Mouse (Mus musculus) megakaryocyte-erythroid progenitor cell, adult 5-6 weeks (primary cell): ENCODE data around the gene Rab1b. TPM values are rescaled to one million over a fixed set of nuclear protein-coding genes. Genes with fewer than 3 reads are reported as not detected.
"Not testable (repeated sequence)": the region's sequence is repeated elsewhere in the genome, so short reads cannot be mapped to it uniquely, and the experiment has no call there.

Experiments
- ATAC-seq: replicated peaks from 2 replicates; pipeline ENCODE4 v1.8.0; 2016; ENCODE audit warnings: mild to moderate bottlenecking, inconsistent platforms; ENCODE audit not compliant: severe bottlenecking, poor library complexity, low FRiP score, low TSS enrichment
- total RNA-seq, 2 experiments: library from RNA; stranded (forward) in 1 of 2; stranded (reverse) in 1 of 2; fragments of 200-1000, 215-1000 nt in 1 of 2; fragments of >200 nt in 1 of 2; fragmentation: Nextera tagmentation in 1 of 2; gene quantifications; 2 replicates each; pipeline ENCODE4 v1.2.3; 2014 to 2017

Rab1b gene
- total RNA-seq, 2 experiments from 2014 or later: 47.0 to 83.3 TPM

DNA sequence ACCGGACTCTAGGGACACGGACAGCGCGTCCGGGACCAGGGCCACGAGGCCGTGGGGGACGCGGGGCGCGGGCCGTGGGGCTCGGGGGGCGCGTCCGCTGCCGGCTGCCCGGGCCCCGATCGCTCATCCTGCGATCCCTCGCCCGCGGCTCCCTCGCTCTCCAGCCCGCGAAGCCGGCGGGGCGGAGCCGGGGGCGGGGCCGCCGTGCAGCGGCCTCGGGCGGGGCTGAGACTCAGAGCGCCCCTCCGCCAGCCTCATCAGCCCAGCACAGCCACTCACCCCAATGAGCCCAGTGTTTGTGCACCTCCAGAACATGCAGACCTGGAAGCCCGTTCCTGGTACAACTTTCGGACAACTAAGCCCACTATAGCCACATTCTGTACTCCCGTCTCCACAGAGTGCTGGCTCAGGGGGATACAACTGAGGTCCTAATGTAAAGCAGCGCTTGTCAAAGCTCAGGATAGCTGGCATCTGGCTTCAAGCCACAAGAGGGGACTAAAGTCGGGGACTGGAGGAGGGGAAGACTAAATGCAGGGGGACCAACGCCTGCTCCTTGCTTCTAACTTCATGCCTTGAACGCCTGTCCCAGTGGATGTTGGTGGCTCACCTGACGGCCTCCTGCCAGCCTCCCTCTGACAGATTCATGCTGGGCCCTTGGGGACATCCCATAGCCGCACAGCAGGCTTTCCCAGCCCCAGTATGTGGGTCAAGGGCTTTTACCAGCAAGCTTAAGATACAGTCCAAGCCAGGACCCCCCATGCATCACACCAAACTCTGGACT, 8.3 kb downstream of the Rab1b start, which contains the start of gene Cnih2:
Cnih2 (minus strand) TSS at position 159 of the 781 bp plus-strand sequence.
- peak; percentile 32; the same call in 1 of the 2 replicates for ATAC-seq

DNA sequence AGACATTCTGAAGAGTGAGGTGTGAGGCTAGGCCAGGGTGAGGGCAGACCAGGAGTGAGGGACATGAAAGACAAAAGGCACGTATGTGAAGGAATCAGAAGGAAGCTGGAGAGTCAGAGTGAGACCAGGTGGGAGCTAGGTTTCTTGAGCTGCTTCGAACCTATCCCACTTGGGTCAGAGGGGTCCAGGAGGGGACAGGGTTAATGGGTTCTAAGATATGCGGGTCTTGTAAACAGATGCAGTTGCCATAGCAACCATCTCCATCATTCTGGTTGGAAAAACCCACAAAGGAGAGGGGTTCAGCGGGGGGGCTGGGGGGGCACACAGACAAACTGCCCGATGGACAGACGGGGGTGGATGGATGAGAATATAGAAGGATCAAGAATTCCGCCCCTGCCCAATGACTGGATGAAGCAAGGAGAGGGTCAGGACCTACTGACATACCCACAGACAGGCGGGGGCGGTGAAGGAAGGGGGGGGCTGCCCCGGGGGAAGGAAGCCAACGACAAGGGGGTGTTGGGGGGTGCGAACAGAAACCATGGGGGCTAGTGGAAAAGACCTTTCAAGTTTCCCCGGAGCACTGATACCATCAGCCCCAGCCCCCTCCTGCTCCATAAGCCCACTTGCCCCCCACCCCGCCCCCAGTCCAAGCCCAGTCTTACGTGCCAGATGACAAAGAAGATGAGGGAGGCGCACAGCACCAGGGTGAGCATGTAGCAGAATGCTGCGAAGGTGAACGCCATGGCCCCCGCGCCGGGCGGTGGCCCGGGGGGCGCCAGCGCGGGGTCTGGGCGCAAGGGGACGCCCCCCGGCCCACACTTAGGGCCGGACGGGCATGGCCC, 9.1 kb downstream of the Rab1b start:
- ATAC-seq: no peak

GRCm38 (mm10) chr19:5095887-5096474, 10.9 kb downstream of the Rab1b start:
- ATAC-seq: no peak

- no peak for ATAC-seq
Measured at GRCm38 (mm10) chr19:5094746-5095417, 12.0 kb downstream of the Rab1b start.

- ATAC-seq: peak; percentile 78
Measured at GRCm38 (mm10) chr19:5094243-5094632, 12.6 kb downstream of the Rab1b start.

DNA sequence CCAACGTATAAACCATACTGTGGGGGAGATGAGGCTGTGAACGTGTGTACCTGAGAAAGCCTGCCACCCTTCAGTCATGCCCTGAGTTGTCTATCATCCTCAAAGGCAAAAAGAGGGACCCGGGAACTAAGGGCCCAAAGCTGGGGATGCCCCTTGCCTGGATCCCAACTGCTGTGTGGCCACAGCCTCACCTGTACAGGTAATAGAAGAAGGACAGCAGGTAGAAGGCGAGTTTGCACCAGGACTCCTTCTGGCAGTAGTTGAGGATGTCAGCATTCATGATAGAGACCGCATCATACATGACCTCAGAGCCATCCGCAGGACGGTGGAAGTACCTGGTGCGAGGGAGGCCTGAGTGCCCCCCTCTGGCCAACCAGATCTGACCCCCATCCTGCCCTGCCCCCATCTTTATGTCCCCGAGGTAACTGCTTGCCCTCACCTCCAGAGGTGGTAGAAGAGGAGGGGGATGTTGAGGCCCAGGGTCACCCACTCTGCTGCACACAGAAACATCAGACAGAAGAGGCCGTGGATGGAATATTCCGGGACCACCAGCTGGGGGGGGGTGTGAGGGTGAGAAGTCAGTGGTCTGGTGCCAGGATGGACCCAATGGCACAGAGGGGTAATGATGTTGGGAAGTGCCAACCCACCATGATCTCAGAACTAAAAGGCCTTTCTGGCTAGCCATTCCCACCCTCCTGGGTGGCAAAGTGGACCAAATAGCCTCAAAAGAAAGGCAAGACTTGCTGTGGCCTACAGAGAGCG, 13.2 kb downstream of the Rab1b start:
- ATAC-seq: no peak

- ATAC-seq: no peak
Measured at GRCm38 (mm10) chr19:5092083-5092482, 14.8 kb downstream of the Rab1b start.

- no peak for ATAC-seq
Measured at GRCm38 (mm10) chr19:5089324-5089723, 17.5 kb downstream of the Rab1b start.

GRCm38 (mm10) chr19:5087884-5088728, 18.8 kb downstream of the Rab1b start, which contains the start of gene Yif1a:
TSS of gene Yif1a (plus strand) at chr19:5088538.
- ATAC-seq: peak; percentile 87

DNA sequence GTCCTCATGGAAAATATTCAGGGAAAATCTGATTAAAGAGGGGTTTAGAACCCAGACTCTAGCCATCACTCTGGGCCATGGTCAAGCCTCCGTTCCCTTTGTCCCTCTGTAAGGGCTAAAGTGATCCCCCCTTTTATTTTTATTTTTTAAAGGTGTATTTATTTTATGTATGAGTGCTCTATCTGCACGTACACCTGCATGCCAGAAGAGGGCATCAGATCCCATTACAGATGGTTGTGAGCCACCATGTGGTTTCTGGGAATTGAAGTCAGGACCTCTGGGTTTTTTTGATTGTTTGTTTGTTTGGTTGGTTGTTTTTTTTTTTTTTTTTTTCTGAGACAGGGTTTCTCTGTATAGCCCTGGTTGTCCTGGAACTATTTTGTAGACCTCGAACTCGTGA, 20.3 kb downstream of the Rab1b start:
- ATAC-seq: not testable (repeated sequence)

- no peak for ATAC-seq
Measured at GRCm38 (mm10) chr19:5085145-5085863, 21.6 kb downstream of the Rab1b start, which contains the start of gene Tmem151a. TSS of gene Tmem151a (minus strand) at chr19:5085531.

DNA sequence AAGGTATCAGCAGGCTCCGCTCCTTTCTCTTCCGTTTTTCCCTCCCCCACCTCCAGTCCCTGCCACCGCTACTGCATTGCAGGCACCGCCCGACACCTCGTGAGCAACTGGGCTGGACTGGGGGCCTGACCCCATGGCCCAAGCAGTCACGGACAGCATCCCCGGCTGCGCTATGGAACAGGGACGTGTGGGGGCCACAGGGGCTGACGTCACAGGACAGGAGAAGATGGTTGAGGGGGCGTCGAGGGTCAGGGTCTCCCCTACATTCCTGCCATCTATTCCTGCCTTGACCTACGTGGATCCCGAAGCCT, 22.1 kb downstream of the Rab1b start:
- ATAC-seq: no peak

DNA sequence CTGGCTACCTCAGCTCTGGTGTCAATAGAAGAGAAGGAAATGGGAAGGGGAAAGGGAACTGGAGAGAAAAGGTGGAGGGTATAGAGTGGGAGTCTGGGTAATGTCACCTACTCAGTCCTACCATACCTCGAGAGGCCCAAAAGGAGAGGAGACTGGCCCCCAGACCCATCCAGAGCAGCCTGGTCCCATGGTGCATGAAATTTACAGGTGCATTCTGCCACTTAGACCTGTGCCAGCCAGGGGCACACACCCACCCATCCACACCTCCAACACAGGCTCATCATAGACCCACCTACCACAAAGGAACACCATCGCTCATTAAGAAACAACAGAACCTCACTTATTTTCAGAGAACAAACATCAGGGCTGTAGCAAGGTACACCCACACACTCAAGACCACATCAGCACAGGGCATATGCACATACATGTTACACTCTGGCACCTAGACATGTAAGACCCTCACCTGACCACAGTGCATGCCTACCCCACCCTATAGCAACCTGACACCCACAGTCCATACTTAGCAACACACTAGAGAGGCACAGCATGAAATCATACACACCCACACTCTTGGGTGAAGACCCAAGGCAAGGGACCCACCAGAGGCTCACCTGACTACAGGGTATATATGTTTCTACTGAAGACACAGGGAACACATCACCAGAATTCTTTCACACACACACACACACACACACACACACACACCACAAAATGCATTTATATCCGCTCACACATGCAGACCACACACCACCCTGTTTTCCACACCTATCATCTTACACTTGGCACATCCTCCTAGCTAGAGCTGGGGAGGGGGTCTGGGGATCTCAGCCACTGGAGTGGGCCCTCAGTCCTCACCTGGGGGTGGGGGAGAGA, 22.7 kb downstream of the Rab1b start:
- no peak for ATAC-seq

GRCm38 (mm10) chr19:5082596-5082995, 24.3 kb downstream of the Rab1b start:
- no peak for ATAC-seq

DNA sequence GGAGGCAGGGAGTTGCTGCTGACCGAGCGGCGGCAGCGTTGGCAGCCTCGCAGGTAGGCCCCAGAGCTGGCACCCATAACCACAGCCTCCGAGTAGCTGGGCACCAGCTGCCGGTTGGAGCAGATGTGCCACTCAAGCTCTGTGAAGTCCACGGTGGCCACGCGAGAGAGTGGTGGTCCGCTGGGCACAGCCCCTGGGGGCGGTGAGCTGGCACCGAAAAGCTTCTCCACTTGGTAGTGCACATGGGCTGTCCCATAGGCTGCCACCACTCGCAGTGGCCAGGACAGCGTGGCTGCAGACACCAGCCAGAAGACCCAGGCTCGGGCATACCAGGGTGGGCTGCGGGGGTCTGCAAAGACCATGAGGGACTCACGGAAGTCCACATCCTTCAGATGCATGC, 24.9 kb downstream of the Rab1b start:
- no peak for ATAC-seq

DNA sequence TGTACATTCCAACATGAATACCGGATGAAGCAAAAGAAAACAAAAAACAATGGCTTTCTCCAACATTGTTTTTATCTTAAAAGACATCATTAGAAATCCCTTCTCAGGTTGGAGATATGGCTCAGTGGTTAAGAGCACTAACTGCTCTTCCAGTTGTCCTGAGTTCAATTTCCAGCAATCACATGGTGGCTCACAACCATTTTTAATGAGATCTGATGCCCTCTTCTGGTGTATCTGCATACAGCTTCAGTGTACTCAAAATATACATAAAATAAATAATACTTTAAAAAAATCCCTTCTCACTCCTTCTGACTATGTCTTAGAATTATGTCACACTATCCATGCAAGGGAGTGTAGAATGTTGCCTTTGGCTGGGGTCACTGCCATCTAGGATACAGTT, 27.6 kb downstream of the Rab1b start:
- no peak for ATAC-seq

GRCm38 (mm10) chr19:5073518-5073917, 33.4 kb downstream of the Rab1b start:
- no peak for ATAC-seq
